Mouse (Mus musculus) kidney, postnatal 4 days (tissue): Measurements from ENCODE around the gene Nufip2.

Experiments used
- DNase-seq, 2 experiments: peaks; one replicate each; pipeline ENCODE4 v3.0.0; 2021; ENCODE audit warnings: mixed read lengths in 2 of 2

Gene Nufip2

DNA sequence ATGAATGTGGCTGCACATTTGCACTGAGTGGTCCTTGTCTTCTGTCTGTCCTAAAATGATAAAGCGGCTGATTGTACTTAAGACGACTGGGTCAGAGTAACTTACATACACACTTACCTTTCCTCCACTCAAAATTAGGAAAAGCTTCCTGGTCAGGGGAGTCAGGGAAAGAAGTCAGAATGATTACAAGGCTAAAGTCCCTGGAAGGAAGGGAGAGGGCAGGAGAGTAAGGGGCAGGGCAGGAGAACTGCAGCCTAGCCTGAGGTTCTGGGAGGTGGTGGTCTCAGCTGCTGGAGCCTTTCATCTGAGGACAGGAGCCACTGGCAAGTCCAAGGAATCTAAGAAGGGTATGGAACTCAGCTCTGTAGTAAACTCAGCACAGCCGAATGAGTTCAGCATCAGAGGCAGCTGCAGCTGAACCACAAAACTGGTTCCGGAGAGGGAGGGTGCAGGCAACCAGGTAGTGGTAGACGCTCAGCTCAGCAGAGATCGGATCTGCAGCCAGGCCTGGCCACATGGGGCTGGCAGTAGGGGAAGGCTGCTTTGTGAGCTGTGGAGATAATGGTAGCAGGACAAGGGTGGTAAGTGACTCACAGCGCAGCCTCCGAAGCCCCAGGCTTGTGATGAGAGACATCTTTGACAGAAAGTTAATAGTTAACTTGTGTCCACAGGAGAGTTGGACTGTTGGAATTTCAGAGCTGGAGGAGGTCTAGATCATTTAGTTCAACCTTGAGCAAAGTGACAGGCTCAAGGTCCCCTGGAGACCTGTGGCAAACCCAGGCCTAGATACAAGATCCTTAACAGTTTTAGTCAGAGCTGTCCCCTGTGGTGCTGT, 86.1 kb downstream of the Nufip2 start:
- peak; percentile 44 to 58 for DNase-seq

DNA sequence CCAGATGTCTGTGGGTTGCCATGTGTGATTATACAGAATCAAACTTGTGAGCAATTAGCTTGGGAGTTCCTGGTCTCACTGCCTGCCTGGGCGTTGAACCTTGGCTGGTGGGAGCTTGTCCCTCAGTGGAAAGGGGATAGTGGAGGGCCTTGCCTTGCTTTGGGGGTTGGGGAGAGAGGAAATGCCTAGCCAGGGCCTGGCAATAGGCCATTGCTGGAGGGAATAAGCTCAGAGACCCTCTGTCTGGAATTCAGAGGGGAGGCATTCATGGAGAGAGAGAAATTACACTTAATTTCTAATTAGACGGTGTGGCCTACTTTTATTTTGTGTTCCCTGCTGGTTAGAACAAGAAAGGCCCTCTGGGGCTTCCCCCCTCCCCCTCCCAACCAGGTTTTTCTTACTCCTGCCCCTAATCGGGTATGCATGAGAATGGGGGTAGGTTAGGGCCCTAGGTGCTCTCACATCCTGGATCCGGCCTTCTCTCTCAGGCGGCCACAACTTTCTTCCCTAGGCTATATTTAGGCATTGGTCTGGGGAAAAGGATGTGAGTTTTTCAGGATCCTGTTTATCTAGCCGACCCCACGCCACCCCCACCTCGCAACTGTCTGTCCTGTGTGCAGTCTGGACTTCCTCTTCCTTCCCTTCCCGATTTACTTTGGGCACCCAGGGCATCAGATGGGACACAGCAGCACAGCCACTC, 89.9 kb downstream of the Nufip2 start:
- peak in 1 of 2 experiments; percentile 62 for DNase-seq

DNA sequence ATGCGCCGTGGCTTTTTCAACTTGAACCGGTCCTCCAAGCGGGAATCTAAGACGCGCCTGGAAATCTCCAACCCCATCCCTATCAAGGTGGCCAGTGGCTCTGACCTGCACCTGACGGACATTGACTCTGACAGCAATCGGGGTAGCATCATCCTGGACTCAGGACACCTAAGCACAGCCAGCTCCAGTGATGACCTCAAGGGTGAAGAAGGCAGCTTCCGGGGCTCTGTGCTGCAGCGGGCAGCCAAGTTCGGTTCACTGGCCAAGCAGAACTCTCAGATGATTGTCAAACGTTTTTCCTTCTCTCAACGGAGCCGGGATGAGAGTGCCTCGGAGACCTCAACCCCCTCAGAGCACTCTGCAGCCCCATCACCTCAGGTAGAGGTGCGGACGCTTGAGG, 91.5 kb downstream of the Nufip2 start:
- no peak for DNase-seq

DNA sequence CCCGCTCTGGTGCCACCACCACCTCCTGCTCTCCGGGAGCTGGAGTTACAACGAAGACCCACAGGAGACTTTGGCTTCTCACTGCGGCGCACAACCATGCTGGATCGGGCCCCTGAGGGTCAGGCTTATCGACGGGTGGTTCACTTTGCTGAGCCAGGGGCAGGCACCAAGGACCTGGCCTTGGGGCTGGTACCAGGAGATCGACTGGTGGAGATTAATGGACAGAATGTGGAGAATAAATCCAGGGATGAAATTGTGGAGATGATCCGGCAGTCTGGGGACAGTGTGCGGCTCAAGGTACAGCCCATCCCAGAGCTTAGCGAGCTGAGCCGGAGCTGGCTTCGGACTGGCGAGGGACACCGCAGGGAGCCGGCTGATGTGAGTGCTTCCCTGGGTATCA, 92.0 kb downstream of the Nufip2 start:
- DNase-seq, result no peak

DNA sequence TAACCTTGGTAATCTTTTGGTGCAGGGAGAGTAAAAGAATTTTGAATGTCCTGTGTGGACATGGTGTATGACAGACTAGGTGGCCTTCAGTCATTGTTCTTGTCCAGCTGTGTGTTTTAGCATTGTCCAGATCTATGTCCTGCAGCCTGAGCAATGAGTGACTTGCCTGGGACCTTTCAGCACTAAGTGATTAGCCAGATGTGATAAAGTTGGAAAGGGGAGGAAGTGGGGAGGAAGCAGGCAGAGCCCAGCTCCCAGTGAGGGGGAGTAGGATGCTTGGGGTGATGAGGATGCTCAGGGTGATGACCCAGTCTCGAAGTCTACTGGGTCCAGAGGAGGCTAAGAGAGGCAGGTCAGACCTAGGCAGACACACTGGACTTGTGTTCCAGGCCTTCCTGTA, 93.3 kb downstream of the Nufip2 start:
- DNase-seq, result peak in 1 of 2 experiments; percentile 10

DNA sequence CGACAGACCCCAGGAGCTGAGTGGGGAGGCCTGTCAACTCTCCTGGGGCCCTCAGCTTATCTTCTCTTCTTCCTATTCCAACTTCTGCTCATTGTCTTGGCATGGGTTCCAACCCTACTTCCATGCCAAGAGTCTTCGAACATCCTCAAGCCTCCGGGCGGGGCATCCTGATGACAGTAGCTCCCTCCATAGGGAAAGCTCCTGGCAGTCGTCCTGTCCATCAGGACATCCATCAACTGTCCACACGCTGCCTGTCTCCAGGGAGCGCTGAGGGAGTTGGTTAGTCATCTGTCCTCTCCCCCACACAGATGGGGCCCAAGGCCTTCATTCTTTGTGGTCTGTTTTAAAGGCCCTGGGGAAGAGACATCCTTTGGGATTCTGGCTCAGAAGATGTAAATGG, 95.1 kb downstream of the Nufip2 start:
- peak in 1 of 2 experiments; percentile 28 for DNase-seq

DNA sequence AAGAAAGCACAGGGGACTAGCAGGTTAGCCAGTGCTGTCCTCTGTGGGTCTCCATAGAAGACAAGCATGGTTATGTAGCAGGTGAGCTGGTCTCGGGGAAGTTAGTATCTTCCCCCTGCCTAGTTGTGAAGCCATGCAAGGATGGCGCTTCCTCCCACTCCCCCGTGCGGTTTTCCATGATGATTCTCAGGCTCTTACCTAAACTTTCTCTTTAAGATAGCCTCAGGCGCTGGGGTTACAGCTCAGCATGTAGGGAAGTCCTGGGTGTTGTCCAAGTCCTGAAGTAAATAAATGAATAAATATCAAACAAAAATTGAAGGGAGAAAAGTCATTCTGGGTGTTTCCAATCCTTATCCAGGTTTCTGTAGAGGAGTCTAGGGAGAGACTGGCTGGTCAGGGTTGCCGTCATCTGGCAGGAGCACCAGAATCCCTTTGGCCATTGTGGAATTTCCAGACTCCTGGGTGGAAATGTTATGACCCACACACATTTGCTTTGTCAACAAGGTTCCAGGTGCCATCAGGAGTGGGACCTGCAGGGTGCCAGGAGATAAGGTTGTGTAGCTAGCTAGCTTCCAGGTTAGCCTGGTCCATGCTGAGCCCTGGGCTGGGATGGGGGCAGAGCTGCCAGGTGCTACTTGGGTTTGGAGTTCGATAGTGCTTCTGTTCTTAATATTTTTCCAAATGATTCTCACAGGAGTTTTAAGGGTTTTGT, 96.3 kb downstream of the Nufip2 start:
- no peak for DNase-seq

DNA sequence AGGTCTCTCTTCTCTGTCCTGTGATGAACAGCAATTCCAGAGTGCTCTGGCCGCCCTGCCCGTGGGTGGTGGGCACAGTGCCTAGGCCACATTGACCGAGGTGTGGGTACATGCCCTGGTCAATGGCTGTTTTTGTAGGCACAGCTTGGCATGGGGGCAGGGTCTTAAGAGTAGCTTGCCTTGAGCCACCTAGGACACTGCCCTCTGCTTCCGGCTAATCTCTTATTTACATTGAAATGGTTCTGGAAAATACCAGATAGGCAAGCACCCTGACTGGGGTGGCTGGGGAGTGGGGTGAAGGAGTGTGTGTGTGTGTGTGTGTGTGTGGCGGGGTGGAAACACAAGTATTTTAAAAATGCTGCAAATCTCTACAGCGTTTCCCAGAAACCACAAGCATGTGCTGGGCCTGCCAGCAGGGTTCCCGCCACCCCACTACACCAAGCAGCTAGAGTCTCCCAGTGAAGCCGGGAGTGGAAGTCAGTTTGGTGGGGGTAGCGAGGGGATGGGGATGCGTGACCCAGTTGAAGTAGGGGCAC, 97.3 kb downstream of the Nufip2 start:
- peak; percentile 68 to 78 for DNase-seq

DNA sequence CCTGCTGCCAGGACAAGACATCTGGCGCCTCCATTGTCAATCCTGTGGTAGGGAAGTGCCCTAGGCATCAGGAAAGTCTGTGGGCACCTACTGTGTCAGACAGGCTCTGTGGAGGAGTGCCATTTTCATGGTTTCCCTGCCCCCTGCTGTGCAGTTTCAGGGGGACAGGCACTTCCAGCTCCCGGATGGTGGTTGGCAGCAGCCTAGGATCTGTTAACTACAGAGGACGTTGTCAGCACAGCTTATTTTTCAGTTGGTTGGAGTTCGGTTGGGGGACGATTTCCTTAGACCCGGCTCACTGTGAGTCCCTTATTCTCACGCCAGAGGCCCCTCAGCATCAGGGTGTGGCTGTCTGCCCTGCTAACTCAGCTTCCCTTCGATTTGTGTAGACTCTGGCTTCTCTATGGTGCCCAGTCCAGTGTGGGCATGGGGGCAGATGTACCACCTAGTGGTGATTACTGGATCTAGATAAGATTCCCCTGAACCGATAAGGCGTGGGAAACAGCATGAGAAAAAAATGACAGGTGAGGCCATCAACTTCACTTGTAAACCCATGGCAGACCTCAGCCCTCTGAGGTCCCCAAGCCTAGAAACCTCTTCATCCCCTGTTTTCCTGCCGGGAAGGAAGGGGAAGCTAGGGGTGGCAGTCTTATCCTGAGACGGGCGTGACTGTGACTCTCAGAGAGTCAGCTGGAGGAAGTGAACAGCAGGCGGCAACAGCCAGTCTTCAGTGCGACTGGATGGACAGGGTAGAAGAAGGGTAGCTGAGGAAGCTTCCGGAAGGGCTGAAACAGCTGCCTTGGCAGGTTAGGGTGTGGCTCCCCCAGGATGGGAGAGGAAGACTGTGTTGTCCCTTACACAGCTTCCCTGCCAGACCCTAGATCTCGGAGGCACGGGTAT, 98.0 kb downstream of the Nufip2 start:
- peak; percentile 68 to 78 for DNase-seq

DNA sequence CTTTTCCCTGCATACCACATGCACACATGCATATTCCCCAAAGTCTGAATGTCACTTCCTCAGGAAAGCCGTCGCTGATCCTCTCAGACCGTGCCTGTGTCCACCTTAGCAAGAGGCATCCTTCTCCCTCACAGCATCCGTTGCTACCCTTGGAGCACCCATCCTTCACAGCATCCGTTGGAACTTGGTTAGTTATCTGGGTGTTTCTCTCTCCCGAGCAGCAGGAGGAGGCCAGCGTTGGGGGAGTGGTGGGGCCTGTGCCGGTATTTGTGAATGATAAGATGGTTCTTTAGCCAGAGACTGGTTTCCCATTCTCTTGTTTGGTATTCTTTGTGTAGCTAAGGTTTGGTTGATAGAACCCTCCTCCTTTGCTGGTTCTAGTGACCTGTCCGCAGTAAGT, 98.9 kb downstream of the Nufip2 start:
- DNase-seq, result no peak

DNA sequence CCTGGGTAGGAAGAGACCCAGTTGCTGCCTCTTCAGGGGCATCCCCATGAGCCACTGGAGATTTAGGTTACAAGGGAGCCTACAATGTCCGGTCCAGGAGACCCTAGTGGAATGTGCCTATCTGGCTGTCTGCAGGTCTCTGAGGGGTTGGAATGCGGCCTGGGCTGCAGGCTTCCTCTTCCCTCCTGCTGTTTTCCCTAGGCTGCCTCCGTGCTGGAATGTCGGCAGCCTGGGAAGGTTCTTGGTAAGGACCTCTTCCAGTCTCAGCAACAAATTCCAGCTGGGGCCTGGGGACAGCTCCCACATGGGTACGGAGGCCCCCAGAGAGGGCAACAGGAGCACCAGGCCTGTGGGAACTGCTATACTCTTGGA, 99.4 kb downstream of the Nufip2 start:
- DNase-seq, result peak in 1 of 2 experiments; percentile 77

DNA sequence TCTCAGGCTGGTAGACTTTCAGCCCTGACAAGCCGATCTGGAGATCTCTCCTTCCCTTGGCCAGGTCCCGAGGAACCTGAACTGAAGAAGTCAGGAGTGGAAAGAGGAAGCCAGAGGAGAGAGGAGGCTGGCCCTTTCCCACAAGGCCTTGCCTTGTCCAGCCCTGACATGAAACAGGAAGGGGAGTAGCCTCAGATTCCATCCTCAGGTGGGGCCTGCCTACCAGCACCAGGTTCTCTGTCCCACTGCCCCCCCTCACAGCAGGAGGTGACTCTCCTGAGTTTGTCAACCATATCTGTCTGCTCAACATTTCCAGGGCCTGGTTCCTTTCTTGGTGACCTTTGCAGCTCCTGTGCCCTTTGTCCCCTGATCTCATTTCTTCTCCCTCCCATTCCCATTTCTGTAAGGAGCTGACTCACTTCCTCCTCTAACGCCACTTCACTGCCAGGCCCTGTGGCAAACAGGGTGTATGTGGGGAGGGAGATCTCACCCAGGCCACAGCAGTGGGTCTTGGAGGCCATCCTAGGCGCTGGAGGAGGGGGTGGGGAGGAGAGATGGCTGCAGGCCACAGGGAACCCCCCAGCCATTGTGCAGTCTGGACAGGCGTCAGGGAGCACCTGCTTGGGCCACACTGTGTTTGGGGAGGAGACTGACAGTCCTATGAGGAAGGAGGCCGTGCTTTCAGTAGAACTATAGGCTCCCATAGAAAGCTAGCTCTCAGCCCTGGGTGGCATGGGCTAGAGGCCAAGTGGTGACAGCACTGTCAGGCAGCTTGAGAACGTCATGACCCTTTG, 100.0 kb downstream of the Nufip2 start:
- peak; percentile 59 to 72 for DNase-seq

DNA sequence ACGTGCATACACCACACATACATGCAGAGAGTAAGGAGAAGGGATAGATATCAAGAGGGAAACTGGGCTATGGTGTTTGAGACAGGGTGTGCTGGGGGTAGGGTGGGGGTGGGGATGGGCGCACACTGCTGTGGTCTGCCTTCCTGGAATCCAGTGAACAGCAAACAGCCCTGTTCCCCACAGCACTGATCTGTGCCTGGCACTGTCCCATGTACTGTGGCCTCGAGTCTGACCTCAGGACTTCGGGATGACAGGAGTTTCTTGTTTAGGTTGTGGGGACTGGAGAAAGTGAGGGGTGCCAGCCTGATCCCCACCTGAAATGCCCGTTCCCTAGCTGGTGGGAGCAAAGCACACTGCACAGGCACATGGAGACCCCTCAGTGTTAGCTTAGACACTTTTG, 101.8 kb downstream of the Nufip2 start, which contains the start of gene Gm10277:
Gene Gm10277 (minus strand): TSS at position 41 of the 400 bp plus-strand sequence.
- no peak for DNase-seq

DNA sequence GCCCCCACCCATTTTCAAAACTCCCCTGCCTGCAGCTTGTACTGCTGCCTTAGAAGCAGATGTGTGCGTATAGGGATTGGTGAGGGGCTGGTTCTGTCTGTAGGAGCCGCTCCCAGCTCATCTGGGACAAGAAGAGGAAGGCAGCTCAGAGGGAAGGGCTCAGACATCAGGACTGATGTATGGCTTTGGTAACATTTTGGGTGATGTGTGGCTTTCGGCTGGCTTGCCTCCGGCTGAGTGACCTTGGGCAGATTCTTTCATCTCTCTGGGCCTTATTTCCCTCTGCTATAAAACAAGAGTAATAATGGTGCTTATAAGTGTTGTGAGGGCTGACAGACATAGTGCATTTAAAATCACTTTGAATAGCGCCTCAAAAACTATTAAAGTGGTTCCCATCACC, 103.6 kb downstream of the Nufip2 start:
- no peak for DNase-seq

DNA sequence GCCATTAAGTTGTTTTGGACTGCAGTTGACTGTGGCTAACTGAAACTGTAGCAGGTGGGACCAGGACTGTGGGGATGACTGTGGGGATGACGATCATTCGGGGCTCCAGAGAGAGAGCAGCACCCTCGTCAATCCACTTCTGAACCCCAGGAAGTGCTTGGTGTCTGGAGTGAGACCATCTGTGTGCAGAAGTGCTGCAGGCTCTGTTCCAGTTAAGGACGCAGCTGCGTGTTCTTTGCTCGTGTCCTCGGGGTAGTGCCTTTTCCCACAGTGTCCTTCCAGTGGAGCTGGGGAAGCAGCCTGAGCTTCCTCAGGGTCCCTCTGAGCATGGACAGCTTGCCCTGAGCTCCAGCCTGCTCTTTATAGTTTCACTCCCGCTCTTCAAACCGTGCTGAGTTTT, 104.3 kb downstream of the Nufip2 start:
- DNase-seq, result peak in 1 of 2 experiments; percentile 33

DNA sequence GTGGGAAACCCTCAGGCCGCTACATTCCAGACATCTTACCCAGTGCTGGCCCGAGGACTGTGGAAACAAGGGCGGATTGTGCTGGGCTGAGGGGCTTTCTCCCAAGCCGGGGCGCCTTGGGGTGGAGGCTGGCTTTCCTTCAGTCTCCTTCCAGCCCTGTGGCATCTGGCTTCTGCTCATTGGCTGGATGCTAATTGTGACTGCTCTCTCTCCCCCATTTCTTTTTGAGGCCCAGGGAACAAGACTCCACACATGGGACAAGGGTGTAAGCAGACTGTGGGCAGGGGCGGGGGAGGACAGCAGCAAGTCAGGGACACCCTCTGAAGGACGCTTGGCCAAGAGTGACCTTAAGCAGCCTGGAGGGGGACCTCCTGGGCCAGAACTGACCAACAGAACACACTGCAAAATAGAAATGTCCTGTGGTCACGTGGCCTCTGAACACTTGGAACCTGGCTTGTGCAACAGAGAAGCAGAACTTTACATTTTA, 105.3 kb downstream of the Nufip2 start:
- DNase-seq, result peak; percentile 29 to 48
